ENCODE assay signal across 31 mouse cellular contexts in the genomic region with DNA sequence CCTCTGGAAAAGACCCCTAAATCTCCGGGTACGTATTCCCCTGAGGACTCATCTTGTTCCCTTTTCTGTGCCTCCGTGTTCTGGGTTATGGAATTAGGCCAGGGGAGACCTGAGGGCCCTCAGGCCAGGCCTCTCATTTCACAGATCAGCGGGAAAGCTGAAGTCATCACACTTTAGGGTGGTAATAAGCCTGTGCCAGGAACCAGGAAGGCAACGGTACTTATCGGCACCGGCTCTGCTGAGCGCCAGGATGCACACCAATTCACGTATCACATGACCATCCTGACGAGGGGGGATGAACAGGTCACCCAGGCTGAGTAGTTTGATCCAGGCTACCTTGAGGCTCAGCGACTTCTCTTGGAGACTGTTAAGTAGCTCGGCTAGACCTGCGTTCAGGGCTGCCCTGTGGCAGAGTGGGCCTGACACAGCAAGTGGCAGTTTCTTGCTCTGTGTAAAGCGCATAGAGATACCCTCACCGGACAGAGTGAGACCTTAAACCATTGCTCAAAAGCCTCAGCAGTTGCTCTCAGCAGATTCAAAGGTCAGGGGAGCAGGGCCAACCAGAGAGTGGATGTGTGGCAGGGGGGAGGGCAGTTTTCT. TPM values are rescaled to one million over a fixed set of nuclear protein-coding genes. Genes with fewer than 3 reads are reported as not detected.
A peak's percentile ranks its signal among the peaks of the same experiment; 100 is the strongest.
DNase-seq lines count a peak whose midpoint lies in the region; ATAC-seq lines count a peak whose summit lies in the region.
"Had no signal": no experiment of that assay in that cellular context is flagged by ENCODE, and none has a peak within 500 bp of the region (broad histone marks: within the 10 kb centered on the region; RNA-seq: fewer than 3 reads in every experiment).

No protein-coding gene starts in this region.

- H3K4me3 ChIP-seq in heart, embryonic 11.5 days (ENCODE audit: low read depth, low read length), result no peak overlapping the region
- H3K4me3 ChIP-seq in midbrain, embryonic 10.5 days, result no peak overlapping the region
- no peak overlapping the region for H3K4me3 ChIP-seq in midbrain, embryonic 14.5 days (replicated peaks; ENCODE audit: low read depth, low read length)
- no peak overlapping the region for H3K4me3 ChIP-seq in heart, embryonic 14.5 days (ENCODE audit: control insufficient read depth in 1 of 2, insufficient read depth in 1 of 2, low read depth in 1 of 2, low read length in 2 of 2)
- H3K4me3 ChIP-seq: embryonic facial prominence, embryonic 13.5 days; erythroblast, embryonic 14.5 days; hindbrain, embryonic 15.5 days; midbrain, embryonic 12.5 days had no signal

- peaks cover 24% of the 10 kb centered on the region for H3K4me1 ChIP-seq in heart, embryonic 11.5 days (ENCODE audit: control insufficient read depth, insufficient read depth, low read length)
- H3K4me1 ChIP-seq in midbrain, embryonic 10.5 days, result peaks cover 31% of the 10 kb centered on the region
- H3K4me1 ChIP-seq in midbrain, embryonic 14.5 days (ENCODE audit: control insufficient read depth, insufficient read depth, low read length), result peaks cover 7% of the 10 kb centered on the region; the same call in 1 of the 2 replicates
- peaks cover 34 to 35% of the 10 kb centered on the region in 2 experiments for H3K4me1 ChIP-seq in heart, embryonic 14.5 days (ENCODE audit: control insufficient read depth in 2 of 2, insufficient read depth in 2 of 2, low read length in 2 of 2)
- H3K4me1 ChIP-seq: embryonic facial prominence, embryonic 13.5 days had no signal

- H3K9me3 ChIP-seq in heart, embryonic 11.5 days (replicated peaks; ENCODE audit: control insufficient read depth, low read length), result no peaks in the 10 kb centered on the region
- no peaks in the 10 kb centered on the region for H3K9me3 ChIP-seq in midbrain, embryonic 10.5 days (replicated peaks)
- no peaks in the 10 kb centered on the region for H3K9me3 ChIP-seq in midbrain, embryonic 14.5 days (ENCODE audit: control insufficient read depth, low read length)
- H3K9me3 ChIP-seq in heart, embryonic 14.5 days (ENCODE audit: control insufficient read depth, low read length), result no peaks in the 10 kb centered on the region
- H3K9me3 ChIP-seq: embryonic facial prominence, embryonic 13.5 days; hindbrain, embryonic 15.5 days; midbrain, embryonic 12.5 days had no signal

- H3K27me3 ChIP-seq in heart, embryonic 11.5 days (ENCODE audit: control insufficient read depth, insufficient read depth, low read length), result no peaks in the 10 kb centered on the region
- no peaks in the 10 kb centered on the region for H3K27me3 ChIP-seq in midbrain, embryonic 10.5 days (ENCODE audit: low read depth, poor library complexity, severe bottlenecking)
- no peaks in the 10 kb centered on the region for H3K27me3 ChIP-seq in midbrain, embryonic 14.5 days (ENCODE audit: control insufficient read depth, insufficient read depth, low read length)
- H3K27me3 ChIP-seq in heart, embryonic 14.5 days (ENCODE audit: control insufficient read depth, insufficient read depth, low read length), result no peaks in the 10 kb centered on the region
- H3K27me3 ChIP-seq: embryonic facial prominence, embryonic 13.5 days; hindbrain, embryonic 15.5 days; midbrain, embryonic 12.5 days had no signal

- H3K9ac ChIP-seq in heart, embryonic 11.5 days (ENCODE audit: low read depth, low read length), result no peak overlapping the region
- H3K9ac ChIP-seq in midbrain, embryonic 14.5 days (replicated peaks; ENCODE audit: low read length), result no peak overlapping the region
- H3K9ac ChIP-seq in heart, embryonic 14.5 days (ENCODE audit: low read length), result peak overlapping the region; percentile 9; the same call in 1 of the 2 replicates
- H3K9ac ChIP-seq: embryonic facial prominence, embryonic 13.5 days; hindbrain, embryonic 15.5 days; liver, embryonic 14.5 days; midbrain, embryonic 12.5 days had no signal

- no peak for ATAC-seq in heart, embryonic 11.5 days (replicated peaks; ENCODE audit: insufficient number of reproducible peaks, low FRiP score, low TSS enrichment)
- no peak for ATAC-seq in midbrain, embryonic 14.5 days (ENCODE audit: low FRiP score, low TSS enrichment)
- no peak for ATAC-seq in heart, embryonic 14.5 days (ENCODE audit: insufficient number of reproducible peaks, insufficient read depth, low FRiP score, low read depth)
- ATAC-seq: activated CD4-positive, CD25-positive, alpha-beta regulatory T cell, adult 4 months; forebrain, embryonic 14.5 days had no signal

- intact Hi-C loops in left cerebral cortex, postnatal 14 days (cut with DNase I), result no loop called here

- H3K36me3 ChIP-seq in heart, embryonic 11.5 days (ENCODE audit: control insufficient read depth, insufficient read depth, low read length), result no peaks in the 10 kb centered on the region
- no peaks in the 10 kb centered on the region for H3K36me3 ChIP-seq in midbrain, embryonic 10.5 days
- H3K36me3 ChIP-seq in midbrain, embryonic 14.5 days (ENCODE audit: control insufficient read depth, insufficient read depth, low read length), result no peaks in the 10 kb centered on the region
- H3K36me3 ChIP-seq in heart, embryonic 14.5 days (ENCODE audit: control insufficient read depth, insufficient read depth, low read length), result no peaks in the 10 kb centered on the region
- H3K36me3 ChIP-seq: embryonic facial prominence, embryonic 13.5 days; hindbrain, embryonic 15.5 days; midbrain, embryonic 12.5 days had no signal

- H3K27ac ChIP-seq in heart, embryonic 11.5 days (ENCODE audit: low read depth, low read length), result no peak overlapping the region
- H3K27ac ChIP-seq in midbrain, embryonic 10.5 days (replicated peaks), result peak overlapping the region; percentile 57; the same call in 1 of the 2 replicates
- no peak overlapping the region for H3K27ac ChIP-seq in midbrain, embryonic 14.5 days (replicated peaks; ENCODE audit: low read depth, low read length)
- H3K27ac ChIP-seq in heart, embryonic 14.5 days (replicated peaks in 1 of 2; ENCODE audit: control insufficient read depth in 1 of 2, insufficient read depth in 1 of 2, low read depth in 2 of 2, low read length in 2 of 2), result 0 out of 4 replicates have a peak overlapping the region, but pooled peaks of 1 of the 2 experiments have one; percentile 29
- H3K27ac ChIP-seq: embryonic facial prominence, embryonic 13.5 days; hindbrain, embryonic 15.5 days; liver, embryonic 14.5 days; midbrain, embryonic 12.5 days; stomach, postnatal 0 days had no signal

- H3K4me2 ChIP-seq in heart, embryonic 11.5 days, result no peak overlapping the region
- no peak overlapping the region for H3K4me2 ChIP-seq in midbrain, embryonic 14.5 days (ENCODE audit: low read length)
- no peak overlapping the region for H3K4me2 ChIP-seq in heart, embryonic 14.5 days (ENCODE audit: low read length)
- H3K4me2 ChIP-seq: embryonic facial prominence, embryonic 13.5 days; hindbrain, embryonic 15.5 days; midbrain, embryonic 12.5 days had no signal

- 73% methylated on average over 15 of the region's 15 CpGs for WGBS in heart, embryonic 11.5 days (ENCODE audit: insufficient replicate concordance)
- 86% methylated on average over 15 of the region's 15 CpGs for WGBS in midbrain, embryonic 10.5 days
- WGBS in midbrain, embryonic 14.5 days, result 77% methylated on average over 15 of the region's 15 CpGs
- WGBS in heart, embryonic 14.5 days, result 70% methylated on average over 15 of the region's 15 CpGs

- DNase-seq in heart, adult 18-20 months, result peak; percentile 49 to 57
- no peak for DNase-seq in midbrain, embryonic 10.5 days (ENCODE audit: low spot score)
- no peak for DNase-seq in midbrain, embryonic 14.5 days
- no peak for DNase-seq in adrenal gland, adult 2 months
- DNase-seq in left cerebral cortex, postnatal 14 days (ENCODE audit: low spot score in 2 of 2), result no peak
- DNase-seq: adrenal gland, postnatal 14 days; cerebellum, adult 2 months; cerebellum, postnatal 25 days; kidney, adult 2 months; kidney, postnatal 10 days had no signal

RNA-seq across cellular contexts. Expression of a gene that starts 22.8 kb away (rescaled TPM):
- 1 to 10 TPM; 4.7 to 5.4 TPM for total RNA-seq in heart, adult 18-20 months (2021)
- 1.9 and 3.1 TPM in 2 replicates for polyA plus RNA-seq in heart, embryonic 11.5 days (2014; fragmentation: Nextera tagmentation; extraction: Ambion mirVana)
- polyA plus RNA-seq in midbrain, embryonic 10.5 days (2016; fragmentation: Nextera tagmentation; extraction: Ambion mirVana), result not detected in 2 replicates
- polyA plus RNA-seq in midbrain, embryonic 14.5 days (2014; fragmentation: Nextera tagmentation; extraction: Ambion mirVana), result 0.14 and 0.35 TPM in 2 replicates
- polyA plus RNA-seq in heart, embryonic 14.5 days (2014; fragmentation: Nextera tagmentation; extraction: Ambion mirVana), result 2.5 and 2.8 TPM in 2 replicates
- total RNA-seq in adrenal gland, adult 2 months (2021), result under 1 TPM in 1 of 2 experiments, not detected in 1; 0.07 TPM
- 0.08 TPM in 1 of 2 replicates, not detected in the other for polyA plus RNA-seq in adrenal gland, adult 2 months (2012; rRNA removed)
- total RNA-seq in left cerebral cortex, postnatal 14 days (2021), result 1 to 10 TPM; 2.4 to 2.9 TPM
- total RNA-seq: adrenal gland, postnatal 14 days; megakaryocyte progenitor cell, adult 5-6 weeks; MEL; monocyte, adult 5-6 weeks; neutrophil, adult 5-6 weeks had no signal
- polyA plus RNA-seq: activated CD4-positive, CD25-positive, alpha-beta regulatory T cell, adult 4 months; C2C12; erythroblast, embryonic 14.5 days had no signal

RNA-seq across cellular contexts. Expression of a gene that starts 56.9 kb away (rescaled TPM):
- under 1 TPM; 0.41 to 0.74 TPM for total RNA-seq in heart, adult 18-20 months (2021)
- polyA plus RNA-seq in heart, embryonic 11.5 days (2014; fragmentation: Nextera tagmentation; extraction: Ambion mirVana), result not detected in 2 replicates
- polyA plus RNA-seq in midbrain, embryonic 10.5 days (2016; fragmentation: Nextera tagmentation; extraction: Ambion mirVana), result not detected in 2 replicates
- polyA plus RNA-seq in midbrain, embryonic 14.5 days (2014; fragmentation: Nextera tagmentation; extraction: Ambion mirVana), result not detected in 2 replicates
- polyA plus RNA-seq in heart, embryonic 14.5 days (2014; fragmentation: Nextera tagmentation; extraction: Ambion mirVana), result not detected in 2 replicates
- total RNA-seq in adrenal gland, adult 2 months (2021), result not detected
- polyA plus RNA-seq in adrenal gland, adult 2 months (2012; rRNA removed), result not detected in 2 replicates
- under 1 TPM; 0.34 to 0.40 TPM for total RNA-seq in left cerebral cortex, postnatal 14 days (2021)
- total RNA-seq: adrenal gland, postnatal 14 days; gastrocnemius, postnatal 4 days; megakaryocyte progenitor cell, adult 5-6 weeks; MEL; monocyte, adult 5-6 weeks; neutrophil, adult 5-6 weeks had no signal
- polyA plus RNA-seq: activated CD4-positive, CD25-positive, alpha-beta regulatory T cell, adult 4 months; C2C12; cerebellum, adult 2 months; embryonic facial prominence, embryonic 13.5 days; erythroblast, embryonic 14.5 days; forebrain, embryonic 14.5 days; hindbrain, embryonic 15.5 days; intestine, embryonic 14.5 days; kidney, adult 2 months; lung, embryonic 16.5 days; midbrain, embryonic 12.5 days; small intestine, adult 2 months; stomach, postnatal 0 days; thymus, postnatal 0 days; urinary bladder, adult 2 months had no signal

Comparison
In these comparisons a context has a peak if more than half of its experiments do, and no peak if none do; other contexts are left out.
1. DNase-seq: peak in heart, adult 18-20 months (2 of 2); none in midbrain, embryonic 10.5 days (single experiment), midbrain, embryonic 14.5 days (single experiment), adrenal gland, adult 2 months (single experiment) and left cerebral cortex, postnatal 14 days (0 of 2).